Mouse (Mus musculus) megakaryocyte, embryonic 14.5 days (primary cell): ENCODE data around the gene Ecpas.

Experiments used
- FLI1 ChIP-seq: IDR thresholded peaks from 2 replicates; pipeline ENCODE4 v1.6.1; 2012; ENCODE audit warnings: low read length, inconsistent platforms, mixed read lengths
- GATA1 ChIP-seq: IDR thresholded peaks from 3 replicates; pipeline ENCODE4 v1.6.1; 2012; ENCODE audit warnings: mixed read lengths, low read length, inconsistent platforms, borderline replicate concordance

GRCm38 (mm10) chr4:58941638-58942037 lies 29.1 kb upstream of the Ecpas start:
- TF ChIP-seq GATA1 (no peak), FLI1 (no peak)
